Mouse (Mus musculus) thymus, postnatal 36 days (tissue): ENCODE measurements around the gene Gnl1.
"Not testable (repeated sequence)": the region's sequence is repeated elsewhere in the genome, so short reads cannot be mapped to it uniquely, and the experiment has no call there.

Experiments
- DNase-seq, 2 experiments: peaks; one replicate each; pipeline ENCODE4 v3.0.0; 2022; ENCODE audit warnings: mixed read lengths in 2 of 2

Gnl1 gene

GRCm38 (mm10) chr17:35994879-35995240 lies 15.2 kb downstream of the Gnl1 start:
- DNase-seq = no peak

- DNase-seq = peak; percentile 94 to 98
These were observed 17.3 kb downstream of the Gnl1 start for GRCm38 (mm10) chr17:35996949-35997348.

GRCm38 (mm10) chr17:35997713-35998510 lies 18.3 kb downstream of the Gnl1 start:
- DNase-seq = peak; percentile 57 to 68

GRCm38 (mm10) chr17:35998545-35999305 lies 19.1 kb downstream of the Gnl1 start:
- DNase-seq = peak; percentile 32 to 57

- peak; percentile 82 to 84 for DNase-seq
These were observed 19.7 kb downstream of the Gnl1 start for GRCm38 (mm10) chr17:35999356-35999755.

- no peak for DNase-seq
These were observed 20.7 kb downstream of the Gnl1 start for GRCm38 (mm10) chr17:36000349-36000748.

- peak; percentile 36 to 62 for DNase-seq
These were observed 21.7 kb downstream of the Gnl1 start for GRCm38 (mm10) chr17:36001121-36001897.

GRCm38 (mm10) chr17:36001966-36002365 lies 22.3 kb downstream of the Gnl1 start:
- peak; percentile 20 to 37 for DNase-seq

GRCm38 (mm10) chr17:36003331-36003730 lies 23.7 kb downstream of the Gnl1 start:
- no peak for DNase-seq

- not testable (repeated sequence) for DNase-seq
These were observed 24.8 kb downstream of the Gnl1 start for GRCm38 (mm10) chr17:36004409-36004808.

GRCm38 (mm10) chr17:36014977-36015376 lies 35.3 kb downstream of the Gnl1 start:
- DNase-seq = no peak

GRCm38 (mm10) chr17:36017046-36017445 lies 37.4 kb downstream of the Gnl1 start:
- DNase-seq = no peak

GRCm38 (mm10) chr17:36018979-36019378 lies 39.3 kb downstream of the Gnl1 start:
- DNase-seq = no peak

GRCm38 (mm10) chr17:36019519-36019918 lies 39.9 kb downstream of the Gnl1 start:
- no peak for DNase-seq

- DNase-seq = peak; percentile 83 to 85
These were observed 40.8 kb downstream of the Gnl1 start, which contains the start of gene H2-T24 for GRCm38 (mm10) chr17:36020191-36021073. Gene H2-T24 (minus strand): TSS chr17:36020560.

GRCm38 (mm10) chr17:36021309-36021708 lies 41.7 kb downstream of the Gnl1 start:
- no peak for DNase-seq

GRCm38 (mm10) chr17:36022098-36022497 lies 42.4 kb downstream of the Gnl1 start:
- peak in 1 of 2 experiments; percentile 35 for DNase-seq

- DNase-seq = no peak
These were observed 43.3 kb downstream of the Gnl1 start for GRCm38 (mm10) chr17:36022922-36023321.

GRCm38 (mm10) chr17:36023710-36024654 lies 44.3 kb downstream of the Gnl1 start:
- DNase-seq = peak in 1 of 2 experiments; percentile 33

GRCm38 (mm10) chr17:36025197-36025596 lies 45.5 kb downstream of the Gnl1 start:
- DNase-seq = no peak

GRCm38 (mm10) chr17:36025901-36026300 lies 46.2 kb downstream of the Gnl1 start:
- DNase-seq = no peak
